Mouse (Mus musculus) adrenal gland, postnatal 10 days (tissue): Measurements from ENCODE around the gene Il17rd. TPM values are rescaled to one million over a fixed set of nuclear protein-coding genes. Genes with fewer than 3 reads are reported as not detected.

Source experiments
- DNase-seq: peaks from one replicate; pipeline ENCODE4 v3.0.0; 2021; ENCODE audit warnings: mixed read lengths
- long read RNA-seq, 2 experiments: library from polyadenylated mRNA; stranded (forward); transcript quantifications; one replicate each; pipeline ENCODE4 v2.0.0; 2021
- total RNA-seq, 2 experiments: library from RNA; stranded (reverse); gene quantifications; 2 replicates each; pipeline ENCODE4 v1.2.3; 2021

Il17rd gene
- 1 to 10 TPM; 3.9 to 4.7 TPM for total RNA-seq
- long read RNA-seq, experiment 1, partial matches to known transcripts, result 0 of 1 reads
- long read RNA-seq, experiment 1, other reads (novel, unspliced or antisense), result 1 of 1 reads
- long read RNA-seq, experiment 2, partial matches to known transcripts, result 1 of 1 reads
- long read RNA-seq, experiment 2, other reads (novel, unspliced or antisense), result 0 of 1 reads

DNA sequence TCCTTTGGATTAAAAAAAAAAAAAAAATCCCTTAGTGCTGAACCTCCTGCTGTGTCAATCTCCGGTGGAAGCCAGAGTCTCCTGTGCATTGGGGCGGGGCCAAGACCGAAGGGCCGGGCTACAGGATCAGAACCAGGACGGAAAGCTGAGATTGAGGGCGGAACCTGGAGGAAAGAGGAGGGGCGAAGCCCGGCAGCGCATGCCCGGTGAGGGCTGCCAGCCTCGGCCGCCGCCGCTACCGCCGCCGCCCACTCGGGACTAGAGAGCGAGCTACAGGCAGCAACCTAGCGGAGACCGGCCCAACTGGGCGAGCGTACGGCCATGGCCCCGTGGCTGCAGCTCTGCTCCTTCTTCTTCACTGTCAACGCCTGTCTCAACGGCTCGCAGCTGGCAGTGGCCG, at the start of gene Il17rd:
TSS of gene Il17rd (plus strand) at position 159 of the 400 bp plus-strand sequence.
- peak; percentile 96 for DNase-seq

- DNase-seq, result no peak
Measured at GRCm38 (mm10) chr14:26991622-26992021, 47.1 kb upstream of the Il17rd start.

DNA sequence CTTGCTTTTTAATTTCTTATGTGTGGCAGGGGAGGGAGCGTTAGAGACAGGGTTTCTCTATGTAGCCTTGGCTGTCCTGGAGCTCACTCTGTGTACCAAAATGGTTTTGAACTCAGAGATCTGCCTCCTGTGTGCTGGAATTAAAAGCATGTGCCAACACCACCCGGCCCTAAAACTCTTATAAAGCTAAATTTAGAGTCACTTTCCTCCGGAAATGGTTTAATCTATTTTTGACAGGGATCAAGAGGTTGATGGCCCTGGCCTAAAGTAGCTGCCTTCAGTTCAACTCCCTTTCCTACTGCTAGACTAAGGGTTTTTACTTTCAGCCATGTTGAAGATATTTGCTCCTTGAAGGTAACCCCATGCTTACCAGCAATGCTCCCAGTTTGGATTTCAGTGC, 45.3 kb upstream of the Il17rd start:
- DNase-seq, result no peak

- DNase-seq, result peak; percentile 71
Measured at GRCm38 (mm10) chr14:26994211-26994741, 44.5 kb upstream of the Il17rd start, which contains the start of gene Hesx1. TSS of gene Hesx1 (plus strand) at chr14:26994416.

DNA sequence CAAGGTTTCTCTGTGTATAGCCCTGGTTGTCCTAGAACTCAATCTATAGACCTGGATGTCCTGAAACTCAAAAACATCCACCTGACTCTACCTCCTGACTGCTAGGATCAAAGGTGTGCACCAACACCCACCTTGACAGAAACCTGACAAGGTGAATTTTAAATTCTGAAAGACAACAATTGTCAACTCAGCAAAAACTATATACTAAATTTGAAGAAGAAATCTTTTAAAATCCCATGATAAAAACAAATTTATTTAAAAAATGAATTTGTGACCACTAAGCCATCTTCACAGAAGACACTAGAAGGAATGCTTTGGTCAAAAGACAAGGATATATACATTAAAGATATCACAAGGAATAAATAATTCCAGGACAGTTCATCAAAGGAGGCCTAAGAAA, 42.5 kb upstream of the Il17rd start:
- DNase-seq, result no peak

GRCm38 (mm10) chr14:27000386-27000785, 38.4 kb upstream of the Il17rd start:
- no peak for DNase-seq

DNA sequence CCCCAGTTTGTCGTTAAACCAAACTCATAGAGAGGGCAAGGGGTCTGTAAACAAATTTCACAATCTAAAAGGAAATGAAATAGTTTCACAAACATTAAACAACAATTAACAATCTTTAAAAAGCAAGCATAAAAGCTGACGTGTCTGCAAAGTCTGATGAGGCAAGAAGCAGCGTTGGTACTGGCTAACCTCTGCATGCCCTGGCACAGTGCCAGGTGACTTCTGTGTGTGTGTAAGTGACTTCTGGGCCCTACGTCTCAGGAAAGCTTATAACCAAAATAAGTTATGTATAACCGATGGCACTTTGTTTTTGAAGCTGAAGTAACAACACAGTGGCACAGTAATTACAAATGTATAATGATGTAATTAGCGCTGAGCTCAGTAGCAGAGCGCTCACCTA, 33.8 kb upstream of the Il17rd start:
- peak; percentile 46 for DNase-seq

DNA sequence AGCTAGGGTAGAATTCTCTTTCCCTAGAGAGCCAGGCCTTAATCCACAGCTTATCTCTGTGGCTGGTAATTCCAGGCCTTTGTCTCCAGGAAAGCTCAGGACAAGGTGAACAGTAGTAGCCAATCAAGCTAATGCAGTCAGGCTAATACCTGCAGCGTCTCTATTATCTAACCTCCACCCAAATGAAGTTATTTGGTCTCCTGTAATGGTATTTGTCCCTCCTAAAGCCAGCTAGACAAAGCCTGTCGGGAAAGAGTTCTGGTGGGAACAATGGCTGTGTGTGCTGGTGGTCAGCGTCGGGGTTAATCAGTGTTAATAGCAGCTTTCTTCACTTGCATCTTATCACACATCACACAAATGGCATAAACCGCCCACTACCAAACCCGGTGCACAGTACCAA, 32.8 kb upstream of the Il17rd start:
- DNase-seq, result no peak

- no peak for DNase-seq
Measured at GRCm38 (mm10) chr14:27011561-27011960, 27.2 kb upstream of the Il17rd start.

DNA sequence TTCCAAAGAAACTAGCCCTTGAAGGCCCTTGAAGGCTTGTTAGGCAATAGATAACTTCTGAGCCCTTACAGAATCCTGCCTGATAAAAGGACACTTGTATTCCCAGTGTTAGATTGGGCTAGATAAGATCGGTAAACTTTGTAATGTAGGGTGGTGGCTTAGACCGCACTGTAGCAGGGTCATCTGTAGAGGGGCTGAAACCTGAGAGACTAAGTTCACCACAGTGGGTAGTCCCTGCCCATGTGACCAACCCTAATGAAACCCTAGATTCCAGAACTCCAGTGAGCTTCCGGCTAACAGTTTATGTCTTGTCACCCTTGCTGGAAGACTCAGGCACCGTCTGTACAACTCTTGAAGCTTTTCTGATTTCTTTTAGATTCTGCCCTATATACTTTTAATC, 25.1 kb upstream of the Il17rd start:
- DNase-seq, result no peak

- DNase-seq, result no peak
Measured at GRCm38 (mm10) chr14:27017936-27018335, 20.8 kb upstream of the Il17rd start.

DNA sequence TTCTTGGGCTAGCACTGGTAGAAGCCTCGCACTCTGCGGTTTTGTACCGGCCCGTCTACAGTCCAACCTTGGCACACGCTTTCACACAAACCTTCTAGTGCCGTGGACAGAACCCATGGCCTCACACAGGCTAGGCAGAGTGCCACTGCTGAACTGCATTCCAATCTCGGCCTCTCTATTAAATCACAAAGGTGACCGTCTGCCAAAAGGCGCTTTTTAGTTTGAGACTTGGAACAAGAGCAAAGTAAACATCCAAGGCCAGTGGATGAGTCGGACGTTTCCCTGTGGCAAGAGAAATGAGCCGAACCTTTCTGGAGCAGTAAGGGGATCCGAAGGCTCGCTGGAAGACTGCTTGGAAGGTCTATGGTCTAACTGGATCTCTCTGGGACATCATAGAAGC, 18.9 kb upstream of the Il17rd start:
- DNase-seq, result peak; percentile 79

- DNase-seq, result peak; percentile 86
Measured at GRCm38 (mm10) chr14:27022876-27023275, 15.9 kb upstream of the Il17rd start.

DNA sequence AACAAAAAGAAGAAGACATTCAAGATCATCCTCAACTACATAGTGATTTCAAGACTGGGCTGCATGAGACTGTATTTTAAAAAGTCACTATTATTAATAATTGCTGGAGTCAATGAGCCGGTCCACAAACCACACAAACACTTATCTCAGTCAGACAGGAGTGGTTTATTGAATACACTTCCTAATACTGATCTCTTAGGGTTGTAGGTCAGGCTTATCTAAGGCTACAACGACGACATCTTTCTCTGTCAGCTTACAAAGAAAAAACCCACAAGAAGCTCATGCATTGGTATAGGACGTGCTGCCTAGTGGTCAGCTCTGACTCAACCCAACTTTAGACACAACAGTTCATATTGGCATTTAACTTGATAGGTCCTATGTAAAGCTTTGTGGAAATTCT, 14.1 kb upstream of the Il17rd start:
- DNase-seq, result no peak

GRCm38 (mm10) chr14:27029771-27030173, 9.0 kb upstream of the Il17rd start:
- peak; percentile 45 for DNase-seq

- peak; percentile 87 for DNase-seq
Measured at GRCm38 (mm10) chr14:27031142-27031541, 7.6 kb upstream of the Il17rd start.

- DNase-seq, result no peak
Measured at GRCm38 (mm10) chr14:27037513-27037912, 1.2 kb upstream of the Il17rd start.

DNA sequence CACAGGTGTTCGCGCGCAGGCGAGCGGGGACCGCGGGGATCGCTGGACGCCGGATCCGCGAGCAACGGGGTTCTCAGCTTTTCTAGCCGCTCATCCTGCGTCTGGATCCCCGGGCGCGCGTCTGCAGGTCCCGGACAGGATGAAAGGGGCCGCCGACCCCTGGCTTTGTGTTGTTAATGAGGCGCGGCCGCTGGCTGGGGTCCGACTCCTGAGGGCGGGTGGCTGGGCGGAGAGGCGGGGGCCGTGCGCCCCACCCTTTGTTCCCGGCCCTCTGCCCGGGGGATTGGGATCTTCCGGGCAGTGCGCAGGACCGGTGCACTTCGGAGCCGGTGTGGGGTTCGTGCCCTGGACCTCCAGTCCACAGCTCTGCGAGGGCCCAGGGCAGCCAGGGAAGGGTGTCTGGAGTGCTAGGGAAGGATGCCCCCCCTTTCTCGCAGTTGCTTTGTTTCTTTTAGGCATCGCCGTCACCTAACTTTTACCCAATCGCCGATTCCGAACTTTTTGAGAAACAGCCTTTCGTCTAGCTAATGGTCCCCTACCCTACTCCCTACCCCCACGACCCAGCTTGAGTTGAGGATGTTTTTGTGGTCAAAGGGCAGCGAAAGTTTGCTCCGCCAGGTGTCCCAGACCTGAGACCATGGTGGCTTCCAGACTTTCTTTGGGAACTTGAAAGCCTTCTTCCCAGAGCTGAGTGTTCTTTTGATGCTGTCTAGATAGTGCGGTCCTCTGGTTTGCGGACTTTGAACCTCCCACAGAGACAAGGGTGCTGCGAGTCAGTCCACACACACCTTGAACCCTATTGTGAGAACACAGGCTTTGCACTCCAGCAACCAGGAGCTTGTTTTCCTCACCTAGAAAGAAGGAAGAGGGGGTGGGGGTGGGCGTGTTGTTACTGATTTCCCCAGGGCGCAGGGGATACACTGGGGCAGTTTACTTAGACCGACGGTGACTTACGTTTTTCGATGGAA, 824 bp downstream of the Il17rd start:
- DNase-seq, result peak; percentile 42

DNA sequence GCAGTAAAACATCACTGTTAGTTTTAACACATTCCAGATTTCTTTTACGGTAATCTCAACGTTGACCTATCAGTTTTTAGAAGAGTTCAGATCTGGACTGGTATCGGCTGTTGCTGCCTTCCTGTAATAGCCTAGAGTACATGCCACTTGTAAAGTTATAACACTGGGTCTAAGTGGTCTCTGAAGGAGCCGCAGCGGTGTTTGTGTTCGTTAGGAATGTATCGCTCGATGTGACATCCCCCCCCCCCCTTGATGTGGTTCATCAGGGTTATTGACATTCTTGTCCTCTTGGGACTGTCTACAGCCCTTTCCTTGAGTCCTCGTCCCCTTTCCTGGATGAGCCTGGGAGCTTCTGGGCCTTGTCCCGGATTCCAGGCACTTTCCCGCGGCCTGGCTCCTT, 1.7 kb downstream of the Il17rd start:
- no peak for DNase-seq

- DNase-seq, result no peak
Measured at GRCm38 (mm10) chr14:27042280-27042983, 3.7 kb downstream of the Il17rd start.

DNA sequence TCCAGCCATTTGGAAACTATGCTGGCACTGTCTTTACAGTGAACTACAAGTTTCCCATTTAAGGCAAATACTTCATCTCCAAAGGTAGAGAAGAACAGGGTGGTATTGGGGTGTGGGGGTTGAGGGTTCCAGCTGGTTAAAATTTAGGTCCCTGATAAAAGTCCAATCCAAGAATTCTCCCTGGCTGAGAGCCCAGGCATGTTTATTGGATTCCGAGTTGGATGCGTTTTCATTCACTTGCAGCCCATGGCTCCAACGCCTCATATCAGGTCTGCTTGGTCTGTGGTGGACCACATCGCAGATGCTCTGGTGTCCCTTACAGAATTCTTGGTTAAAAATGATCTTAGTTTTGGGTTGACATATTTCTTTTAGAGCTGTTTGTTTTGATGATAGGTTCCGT, 4.7 kb downstream of the Il17rd start:
- DNase-seq, result no peak

DNA sequence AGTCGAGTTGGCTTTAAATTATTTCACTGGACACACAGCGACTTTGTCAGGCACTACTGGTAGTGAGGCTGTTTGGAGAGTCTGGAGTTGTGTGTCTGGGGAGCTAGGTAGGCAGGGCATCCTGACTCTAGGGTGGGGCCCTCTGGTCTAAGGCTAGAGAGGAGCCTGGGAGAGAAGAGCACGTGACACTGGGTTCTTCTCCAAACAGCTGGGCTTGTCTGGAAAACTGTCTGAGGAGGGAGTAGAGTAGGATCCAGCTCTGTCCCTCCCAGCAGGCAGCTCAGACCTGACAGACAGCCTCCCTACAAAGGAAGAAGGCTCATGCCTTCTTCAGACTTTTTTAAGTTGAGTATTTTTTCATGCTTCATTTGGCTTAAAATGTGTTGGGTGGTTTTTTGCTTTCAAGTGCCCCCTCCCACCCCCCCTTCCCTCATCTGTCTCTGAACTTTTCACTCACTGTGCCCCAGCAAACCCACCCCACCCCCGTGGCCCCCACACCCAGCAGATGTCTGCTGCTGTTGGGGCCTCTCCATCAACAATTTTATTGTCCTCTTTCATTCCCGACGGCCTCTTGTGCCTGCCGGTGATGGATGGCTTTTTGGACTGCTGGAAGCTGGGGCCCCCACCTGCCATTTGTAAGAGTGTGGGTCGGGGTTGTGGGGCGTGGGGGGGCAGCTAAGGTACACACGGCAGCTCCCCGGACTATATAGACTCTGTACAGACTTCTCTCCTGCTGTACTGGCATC, 5.7 kb downstream of the Il17rd start:
- no peak for DNase-seq
